25 mouse cellular contexts compared by ENCODE assay signal in genomic region chr16:86821586-86821985, GRCm38 (mm10).
"Had no signal": no experiment of that assay in that cellular context is flagged by ENCODE, and none has a peak within 500 bp of the region (broad histone marks: within the 10 kb centered on the region; RNA-seq: fewer than 3 reads in every experiment).

No protein-coding gene starts in this region.

- H3K27me3 ChIP-seq: heart, embryonic 13.5 days; heart, embryonic 15.5 days; hindbrain, embryonic 12.5 days; intestine, embryonic 15.5 days; limb, embryonic 12.5 days had no signal

- H3K4me1 ChIP-seq: hindbrain, embryonic 10.5 days; hindbrain, embryonic 12.5 days had no signal

- ATAC-seq: hindbrain, embryonic 16.5 days; inflammation-experienced regulatory T-cells, adult 6 months; intestine, embryonic 15.5 days; intestine, postnatal 0 days had no signal

- DNase-seq: gastrocnemius, adult 2 months; gastrocnemius, postnatal 10 days; gastrocnemius, postnatal 25 days; heart, adult 2 months; heart, postnatal 10 days; heart, postnatal 4 days; kidney, adult 18-20 months; kidney, adult 8-10 months; kidney, postnatal 10 days; kidney, postnatal 25 days; kidney, postnatal 4 days; liver had no signal

- H3K27ac ChIP-seq: gastrocnemius, adult 2 months; heart, adult 2 months; heart, embryonic 13.5 days; heart, embryonic 15.5 days; hindbrain, embryonic 10.5 days; hindbrain, embryonic 12.5 days; hindbrain, embryonic 14.5 days; intestine, embryonic 15.5 days; layer of hippocampus, adult 2 months; left cerebral cortex, adult 2 months; limb, embryonic 10.5 days; limb, embryonic 12.5 days had no signal

- H3K36me3 ChIP-seq: heart, embryonic 13.5 days; heart, embryonic 15.5 days; hindbrain, embryonic 10.5 days; hindbrain, embryonic 12.5 days; intestine, embryonic 15.5 days; limb, embryonic 10.5 days; limb, embryonic 12.5 days had no signal

- H3K4me3 ChIP-seq: gastrocnemius, adult 2 months; heart, adult 2 months; heart, embryonic 13.5 days; heart, embryonic 15.5 days; hindbrain, embryonic 10.5 days; hindbrain, embryonic 12.5 days; intestine, embryonic 15.5 days; layer of hippocampus, adult 2 months; left cerebral cortex, adult 2 months; limb, embryonic 10.5 days; limb, embryonic 12.5 days had no signal
